Comparison of ENCODE assay signal across 8 mouse cellular contexts in genomic region chr6:34156057-34156456, GRCm38 (mm10). TPM values are rescaled to one million over a fixed set of nuclear protein-coding genes. Genes with fewer than 3 reads are reported as not detected.
DNase-seq lines count a peak whose midpoint lies in the region; ATAC-seq lines count a peak whose summit lies in the region.
"Had no signal": no experiment of that assay in that cellular context is flagged by ENCODE, and none has a peak within 500 bp of the region (broad histone marks: within the 10 kb centered on the region; RNA-seq: fewer than 3 reads in every experiment).

No protein-coding gene starts in this region.

- no peak overlapping the region for H3K4me3 ChIP-seq in embryonic facial prominence, embryonic 15.5 days (replicated peaks)
- H3K4me3 ChIP-seq in liver, embryonic 16.5 days (ENCODE audit: low read depth, low read length): no peak overlapping the region

- ATAC-seq in embryonic facial prominence, embryonic 15.5 days (ENCODE audit: insufficient number of reproducible peaks, low FRiP score, low TSS enrichment, low read depth): no peak
- ATAC-seq in liver, embryonic 16.5 days (ENCODE audit: low read depth): no peak
- no peak for ATAC-seq in cerebellum, adult (ENCODE audit: insufficient number of reproducible peaks, low FRiP score, low TSS enrichment)

- DNase-seq in urinary bladder, postnatal 14 days (ENCODE audit: low spot score): peak; percentile 26
- no peak for DNase-seq in urinary bladder, postnatal 25 days (ENCODE audit: low spot score)
- no peak for DNase-seq in ovary, adult 18-20 months (ENCODE audit: low spot score)
- no peak for DNase-seq in adrenal gland, postnatal 25 days
- DNase-seq: cerebellum, adult 18-20 months had no signal

- H3K27ac ChIP-seq in embryonic facial prominence, embryonic 15.5 days (replicated peaks): peak overlapping the region; percentile 87; the same call in 1 of the 2 replicates
- H3K27ac ChIP-seq in liver, embryonic 16.5 days (ENCODE audit: low read length): peak overlapping the region; percentile 84

- no peaks in the 10 kb centered on the region for H3K27me3 ChIP-seq in embryonic facial prominence, embryonic 15.5 days
- no peaks in the 10 kb centered on the region for H3K27me3 ChIP-seq in liver, embryonic 16.5 days (ENCODE audit: control insufficient read depth, insufficient read depth, low read depth, low read length)

- H3K36me3 ChIP-seq in embryonic facial prominence, embryonic 15.5 days: peaks cover 45% of the 10 kb centered on the region
- H3K36me3 ChIP-seq in liver, embryonic 16.5 days (ENCODE audit: control insufficient read depth, insufficient read depth): peaks cover 13% of the 10 kb centered on the region

- 40% methylated on average over 5 of the region's 5 CpGs for WGBS in embryonic facial prominence, embryonic 15.5 days
- WGBS in liver, embryonic 16.5 days (ENCODE audit: insufficient replicate concordance): 13% methylated on average over 5 of the region's 5 CpGs

- no peak overlapping the region for H3K4me2 ChIP-seq in embryonic facial prominence, embryonic 15.5 days (replicated peaks)
- H3K4me2 ChIP-seq in liver, embryonic 16.5 days (ENCODE audit: low read depth, low read length): peak overlapping the region; percentile 38

- H3K9ac ChIP-seq in embryonic facial prominence, embryonic 15.5 days: no peak overlapping the region
- H3K9ac ChIP-seq in liver, embryonic 16.5 days (ENCODE audit: low read depth, low read length): peak overlapping the region; percentile 45

- H3K9me3 ChIP-seq in embryonic facial prominence, embryonic 15.5 days (replicated peaks): no peaks in the 10 kb centered on the region
- no peaks in the 10 kb centered on the region for H3K9me3 ChIP-seq in liver, embryonic 16.5 days (replicated peaks; ENCODE audit: control insufficient read depth, low read length)

- H3K4me1 ChIP-seq in embryonic facial prominence, embryonic 15.5 days: peaks cover 45% of the 10 kb centered on the region
- H3K4me1 ChIP-seq in liver, embryonic 16.5 days (ENCODE audit: control insufficient read depth, low read depth, low read length): peaks cover 42% of the 10 kb centered on the region

RNA-seq across cellular contexts. Expression of gene Slc35b4, which starts 20.9 kb away (rescaled TPM):
- polyA plus RNA-seq in embryonic facial prominence, embryonic 15.5 days (2015; fragmentation: Nextera tagmentation; extraction: Ambion mirVana): 43.6 and 44.5 TPM in 2 replicates
- polyA plus RNA-seq in liver, embryonic 16.5 days (2015; fragmentation: Nextera tagmentation; extraction: Ambion mirVana): 20.1 and 20.4 TPM in 2 replicates
- total RNA-seq in adrenal gland, postnatal 25 days (2021): 28.5 and 35.1 TPM in 2 replicates
